Mouse (Mus musculus) adrenal gland, adult (tissue): ENCODE results near the gene Rin2.

Experiments
- DNase-seq, 2 experiments: peaks; one replicate each; pipeline ENCODE4 v3.0.0; 2022 to 2023; ENCODE audit warnings: low spot score in 1 of 2; ENCODE audit not compliant: inconsistent age in 2 of 2

The Rin2 gene

DNA sequence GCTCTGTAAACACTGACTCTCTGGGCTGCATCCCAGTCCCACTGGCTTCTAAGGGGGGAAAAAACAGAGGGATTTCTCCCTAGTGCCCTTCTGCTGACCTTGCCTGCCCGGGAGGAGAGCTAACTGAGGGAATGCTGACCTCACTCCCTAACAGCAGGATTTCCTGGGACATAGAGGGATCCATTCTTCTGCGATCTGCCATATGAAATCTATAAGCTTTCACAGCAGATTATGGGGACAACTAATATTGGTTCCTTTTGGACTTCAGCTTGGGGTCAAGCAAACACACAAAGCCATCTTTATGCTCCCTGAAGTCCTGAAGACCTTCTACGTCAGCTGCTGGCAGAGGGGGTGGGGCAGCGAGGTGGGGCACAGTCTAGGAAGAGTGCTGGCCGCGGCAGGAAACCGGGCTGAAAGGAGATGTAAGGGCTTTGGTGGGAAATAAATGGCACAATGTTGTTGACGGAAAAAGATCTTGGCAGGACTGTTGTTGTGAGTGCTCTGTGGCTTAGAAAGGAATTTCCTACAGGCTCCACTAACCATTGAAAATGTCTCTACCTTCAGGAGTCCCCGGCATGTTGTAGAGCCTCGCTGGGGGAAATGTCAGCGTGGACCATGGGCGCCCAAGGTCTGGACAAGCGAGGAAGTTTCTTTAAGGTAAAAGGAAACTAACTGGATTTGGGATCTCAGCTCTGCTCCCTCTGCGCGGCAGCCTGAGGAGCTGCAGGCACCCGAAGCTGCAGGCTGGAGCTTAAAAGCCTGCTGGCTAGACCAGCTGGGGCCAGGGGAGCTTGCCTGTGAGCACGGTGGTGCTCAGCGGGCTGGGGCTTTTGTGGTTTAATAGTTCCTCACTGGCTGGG, 111.0 kb downstream of the Rin2 start:
- peak; percentile 57 to 80 for DNase-seq

DNA sequence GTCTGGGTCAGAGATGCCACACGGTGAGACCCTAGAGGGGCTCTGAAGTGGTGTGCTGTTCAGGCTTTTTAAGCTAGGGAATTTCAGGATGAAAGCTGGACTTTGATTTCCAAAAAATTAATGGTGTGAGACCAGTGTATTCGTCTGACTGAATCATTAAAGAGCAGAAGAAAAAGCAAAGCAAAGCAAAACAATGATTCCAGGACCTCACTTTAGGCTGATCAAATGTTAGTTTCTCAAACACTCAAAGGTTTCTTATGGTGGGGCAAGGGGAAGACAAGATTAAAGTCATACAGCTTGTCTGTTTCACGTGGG, 111.6 kb downstream of the Rin2 start:
- DNase-seq, result no peak

DNA sequence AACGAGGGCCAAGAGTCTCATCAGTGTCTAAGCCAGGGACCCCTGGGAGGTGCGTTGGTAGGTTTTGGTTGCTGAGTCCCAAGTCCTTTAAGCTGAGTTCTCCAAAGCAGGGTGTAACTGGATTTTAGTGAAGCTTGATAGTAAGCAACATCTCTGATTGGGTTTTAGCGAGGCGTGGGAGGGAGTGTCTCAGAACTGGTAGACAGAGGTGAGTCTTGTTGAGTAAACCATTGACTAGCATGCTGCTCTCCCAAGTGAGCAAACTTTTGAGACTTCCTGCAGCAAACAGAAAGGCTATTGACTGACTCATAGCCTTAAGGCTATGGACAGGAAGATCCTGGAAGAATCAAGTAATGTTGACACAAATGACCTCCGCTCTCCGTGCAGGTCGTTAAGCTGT, 112.5 kb downstream of the Rin2 start:
- DNase-seq, result no peak

DNA sequence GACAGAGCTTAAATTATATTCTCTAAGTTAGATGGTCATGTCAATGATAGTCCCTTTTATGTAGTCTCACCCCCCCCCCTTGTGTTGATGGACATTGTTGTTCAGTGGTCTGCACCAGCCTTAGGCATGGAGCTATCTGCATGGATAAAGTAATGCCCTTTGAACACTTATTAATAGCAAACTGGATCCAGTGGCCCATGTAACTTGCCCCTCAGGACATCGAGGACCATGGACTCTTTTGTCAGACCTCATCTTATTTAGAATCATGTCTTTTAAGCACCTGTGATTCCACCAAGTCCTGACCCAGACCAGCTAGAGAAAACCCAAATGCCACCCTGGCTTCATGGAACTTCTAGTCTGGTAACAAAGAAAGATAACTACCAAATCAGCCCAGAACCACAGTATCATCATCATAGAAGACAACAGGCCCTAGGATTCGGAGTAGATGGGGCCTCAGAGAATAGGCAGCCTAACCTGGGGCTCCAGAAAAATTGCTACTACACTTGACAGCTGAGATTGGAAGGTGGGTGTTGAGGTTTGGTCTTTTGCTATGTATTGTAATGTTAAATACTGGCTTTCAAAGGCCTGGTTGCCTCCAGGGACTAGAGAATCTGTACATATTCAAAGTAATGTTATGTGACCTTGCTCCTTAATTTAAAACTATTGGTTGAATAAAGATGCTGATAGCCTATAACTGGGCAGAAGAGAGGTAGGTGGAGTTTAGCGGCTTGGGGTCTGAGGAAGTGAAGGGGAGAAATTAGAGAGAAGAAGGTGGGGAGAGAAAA, 113.7 kb downstream of the Rin2 start:
- no peak for DNase-seq

DNA sequence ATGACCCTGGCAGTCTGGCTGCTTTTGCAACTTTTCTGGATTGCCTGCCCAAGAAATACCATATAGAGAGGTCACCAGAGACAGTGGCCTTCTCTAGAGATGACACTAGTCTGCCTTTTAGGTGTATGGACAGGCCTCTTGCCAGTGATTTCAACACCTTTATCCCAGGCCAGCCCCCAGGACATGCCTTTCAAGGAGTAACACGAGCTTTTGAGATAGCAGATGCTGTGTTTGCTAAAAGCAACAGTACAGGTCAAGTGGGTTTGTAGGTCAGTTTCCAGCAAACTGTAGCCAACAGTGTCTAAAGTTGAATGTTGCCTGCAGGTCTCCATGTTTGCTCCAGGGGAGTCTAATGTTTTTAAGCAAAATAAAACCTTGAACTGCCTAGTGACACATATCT, 118.7 kb downstream of the Rin2 start:
- DNase-seq, result no peak

DNA sequence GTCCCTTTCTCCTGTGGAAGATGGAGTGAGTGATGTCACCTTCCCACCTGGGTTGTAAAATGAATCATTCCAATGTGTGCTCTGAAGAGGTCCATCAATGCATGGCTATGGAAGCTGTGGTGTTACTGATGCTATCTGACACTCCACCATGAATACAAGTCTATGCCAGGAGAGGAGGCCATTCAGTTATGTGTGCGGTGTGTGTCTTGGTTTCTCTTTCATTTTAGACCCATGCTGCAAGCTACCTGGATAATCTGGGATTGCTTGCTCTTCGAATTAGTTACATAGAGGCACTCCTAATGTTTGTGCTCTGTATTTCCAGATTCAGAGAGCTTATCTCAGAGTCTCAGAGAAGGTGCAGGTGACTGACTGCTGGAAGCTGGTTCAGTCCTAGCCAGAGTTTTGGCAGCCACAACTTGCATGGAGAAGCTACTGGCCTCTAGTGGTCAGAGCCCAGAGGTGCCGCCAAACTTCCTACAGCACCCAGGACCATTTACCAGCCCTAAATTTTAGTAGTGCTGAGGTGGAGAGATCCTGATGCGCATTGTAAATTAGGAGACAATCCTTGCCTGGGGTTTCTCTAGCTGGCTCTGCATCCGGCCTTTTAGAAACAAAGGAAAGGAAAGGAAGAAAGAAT, 119.4 kb downstream of the Rin2 start:
- peak; percentile 48 to 85 for DNase-seq

DNA sequence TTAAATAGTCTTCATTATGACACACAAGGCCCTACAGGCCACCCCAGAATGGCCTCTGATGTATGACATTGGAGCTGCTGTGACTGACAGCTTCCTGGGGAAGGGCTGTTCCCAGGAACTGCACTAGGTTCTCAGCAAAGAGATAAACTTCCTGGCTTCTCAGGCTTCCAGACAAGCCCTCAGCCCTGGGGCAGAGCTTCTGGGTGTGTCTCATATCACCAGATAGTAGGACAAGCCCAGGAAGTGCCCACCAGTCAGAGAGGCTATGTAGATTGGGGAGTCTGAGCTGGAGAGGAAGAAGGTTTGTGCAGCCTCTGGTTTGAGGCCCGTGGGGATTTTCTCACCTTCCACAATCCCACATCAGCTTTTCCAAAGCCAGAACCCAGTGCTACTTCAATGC, 122.8 kb downstream of the Rin2 start:
- DNase-seq, result peak; percentile 33 to 64

DNA sequence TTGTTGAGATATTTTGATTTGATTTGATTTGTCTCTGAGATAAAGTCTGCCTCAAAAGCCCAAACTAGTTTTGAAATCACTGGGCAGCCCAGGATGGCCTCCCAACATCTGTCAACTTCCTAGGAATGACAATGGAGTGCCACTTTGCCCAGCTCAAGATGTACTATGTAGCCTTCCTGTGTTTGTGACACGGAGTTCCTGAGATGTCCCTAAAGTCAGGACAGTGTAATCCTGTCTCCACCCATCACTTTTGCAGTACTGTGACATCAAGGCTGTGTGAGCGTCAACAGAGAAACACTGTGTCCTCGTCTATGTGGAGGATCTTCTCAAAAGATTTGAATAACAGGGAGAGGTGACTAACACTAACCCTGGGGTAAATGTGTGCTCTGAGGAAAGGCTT, 123.9 kb downstream of the Rin2 start:
- peak; percentile 16 to 54 for DNase-seq

DNA sequence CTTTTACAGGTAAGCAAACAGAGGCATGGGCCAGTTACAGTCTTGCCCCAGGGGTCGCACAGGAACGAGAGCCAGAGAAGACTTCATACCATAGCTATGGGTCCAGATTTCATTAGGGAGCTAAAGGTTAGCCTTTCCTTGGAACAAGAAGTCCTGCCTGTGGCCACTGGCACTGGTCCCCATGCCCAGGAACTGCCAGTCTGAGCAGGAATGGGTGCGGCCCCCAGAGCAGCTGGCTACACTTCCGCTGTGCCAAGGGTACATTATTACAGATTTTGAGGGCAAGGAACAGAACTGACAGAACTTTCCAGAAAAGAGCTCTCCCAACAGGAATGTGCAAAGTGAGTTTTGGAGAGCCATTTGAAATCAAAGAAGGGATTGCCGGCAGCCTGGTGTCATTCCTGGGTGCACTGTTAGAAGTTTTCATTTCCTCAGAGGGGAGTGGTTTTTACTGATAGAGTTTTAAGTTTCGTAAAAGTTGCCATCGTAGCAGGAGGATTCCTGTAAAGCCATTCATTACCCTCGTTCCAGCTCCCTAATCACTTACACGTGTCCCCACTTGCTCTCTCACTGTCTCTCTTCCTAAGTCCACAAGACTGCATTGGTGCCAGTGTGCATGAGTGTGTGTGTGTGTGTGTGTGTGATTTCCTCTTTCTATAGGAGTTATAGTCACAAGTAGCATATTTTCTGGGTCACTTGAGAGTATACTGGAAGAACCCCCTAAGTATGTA, 126.5 kb downstream of the Rin2 start:
- DNase-seq, result peak in 1 of 2 experiments; percentile 48

DNA sequence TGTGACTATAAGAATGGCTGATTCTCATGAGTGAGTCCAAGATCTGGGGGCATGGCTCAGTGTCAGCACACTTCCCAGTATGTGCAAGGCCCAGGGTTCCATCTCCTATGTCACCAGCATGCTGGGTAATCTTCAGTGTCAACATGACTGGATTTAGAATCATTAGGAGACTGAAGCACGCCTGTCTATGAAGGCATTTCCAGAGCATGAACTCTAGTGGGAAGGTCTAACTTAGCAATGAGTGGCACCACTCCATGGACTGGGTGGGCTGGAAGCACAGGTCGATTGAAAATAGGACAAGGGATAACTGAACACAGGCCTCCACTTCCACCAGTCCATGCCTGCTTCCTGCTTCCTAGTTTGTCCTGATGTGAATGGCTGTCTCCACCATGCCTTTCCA, 127.6 kb downstream of the Rin2 start:
- no peak for DNase-seq

DNA sequence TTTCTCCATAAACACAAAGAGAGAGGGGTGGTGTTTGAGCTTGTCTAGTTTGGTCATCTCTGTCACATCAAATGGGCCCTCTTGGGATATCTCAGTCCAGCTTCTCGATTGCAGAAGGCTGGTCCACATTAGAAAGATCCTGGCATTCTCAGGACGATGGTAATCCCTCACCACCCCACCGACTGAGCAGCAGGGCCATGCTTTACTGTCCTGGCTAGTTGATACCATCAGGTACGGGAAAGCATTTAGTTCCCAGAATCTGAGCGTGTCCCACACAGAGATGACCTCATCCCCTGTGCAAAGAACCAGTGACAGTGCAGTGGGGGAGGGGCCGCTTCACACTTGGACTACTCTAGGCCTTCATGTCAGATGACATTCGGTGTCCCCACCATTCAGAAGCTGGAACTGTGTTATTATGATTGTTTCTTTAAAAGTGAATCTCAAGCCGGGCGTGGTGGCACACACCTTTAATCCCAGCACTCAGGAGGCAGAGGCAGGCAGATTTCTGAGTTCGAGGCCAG, 128.9 kb downstream of the Rin2 start:
- no peak for DNase-seq

DNA sequence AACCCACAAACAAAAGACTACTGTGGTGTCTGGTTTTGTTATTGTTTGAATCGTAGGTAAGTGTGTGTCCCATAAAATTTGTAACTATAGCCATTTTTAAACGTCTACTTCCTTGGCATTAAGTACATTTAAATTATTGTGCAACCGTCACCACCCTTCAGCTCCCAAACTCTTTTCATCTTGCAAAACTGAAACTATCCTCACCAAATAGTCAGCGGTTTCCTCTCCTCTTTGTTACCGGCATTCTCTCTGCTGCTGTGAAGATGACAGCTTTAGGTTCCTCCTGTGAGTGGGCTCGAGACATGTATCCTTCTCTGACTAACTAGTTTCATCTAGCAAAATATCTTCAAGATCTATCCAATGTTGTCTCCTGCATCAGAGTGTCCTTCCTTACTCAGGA, 129.5 kb downstream of the Rin2 start:
- no peak for DNase-seq

DNA sequence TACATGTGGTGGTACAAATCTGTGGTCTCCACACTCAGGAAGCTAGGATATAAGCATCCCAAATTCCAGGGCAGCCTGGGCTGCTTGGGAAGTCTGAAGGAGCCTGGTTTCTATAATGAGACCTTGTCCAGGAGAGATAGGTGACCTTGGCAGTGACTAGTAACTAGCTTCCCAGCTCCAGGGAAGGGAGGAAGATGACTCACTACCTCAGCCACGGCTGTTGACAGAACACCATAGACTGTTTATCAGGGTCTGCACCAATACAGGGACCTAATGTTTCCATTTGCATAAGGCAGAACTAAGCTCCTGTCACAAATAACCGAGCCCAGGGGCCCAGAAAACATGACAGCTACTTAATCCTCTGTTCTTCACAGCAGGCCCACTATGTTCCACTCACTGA, 132.3 kb downstream of the Rin2 start:
- DNase-seq, result peak in 1 of 2 experiments; percentile 64

DNA sequence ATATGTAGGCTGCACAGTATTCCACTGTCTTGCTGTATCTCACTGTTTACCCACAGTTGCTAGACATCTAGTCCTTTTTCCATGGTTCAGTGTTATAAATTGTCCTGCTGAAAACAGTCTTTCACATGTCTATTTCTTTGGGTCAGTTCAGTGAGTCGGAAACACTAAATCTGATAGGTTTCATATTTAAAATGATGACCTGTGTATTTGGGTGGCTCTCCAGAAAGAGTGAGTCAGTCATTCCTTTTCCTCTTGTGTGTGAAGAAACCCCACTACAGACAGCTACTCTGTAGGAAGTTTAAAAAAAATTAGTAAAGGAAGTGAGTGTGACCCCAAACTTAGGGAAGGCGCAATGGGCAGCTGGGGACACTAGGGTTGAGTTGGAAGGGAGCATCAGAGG, 133.2 kb downstream of the Rin2 start:
- DNase-seq, result no peak

DNA sequence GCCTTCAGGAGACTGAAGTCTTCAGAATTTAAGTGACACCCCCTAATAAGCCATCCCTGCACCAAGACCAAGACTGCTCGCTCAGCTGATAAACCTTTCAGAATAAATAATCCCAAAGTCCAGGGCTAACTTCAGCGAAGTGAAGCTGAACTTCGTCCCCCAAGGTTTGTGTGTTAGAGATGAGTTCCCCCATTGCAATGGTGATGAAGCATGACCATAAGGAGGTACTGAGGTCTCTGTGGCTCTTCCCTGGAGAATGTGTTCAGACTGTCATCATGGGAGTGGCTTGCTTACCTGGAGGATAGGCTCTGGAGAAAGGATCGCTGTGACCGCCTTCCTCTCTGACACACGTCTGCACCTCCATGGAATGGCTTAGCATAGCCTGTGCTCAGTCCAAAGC, 133.7 kb downstream of the Rin2 start:
- DNase-seq, result no peak

DNA sequence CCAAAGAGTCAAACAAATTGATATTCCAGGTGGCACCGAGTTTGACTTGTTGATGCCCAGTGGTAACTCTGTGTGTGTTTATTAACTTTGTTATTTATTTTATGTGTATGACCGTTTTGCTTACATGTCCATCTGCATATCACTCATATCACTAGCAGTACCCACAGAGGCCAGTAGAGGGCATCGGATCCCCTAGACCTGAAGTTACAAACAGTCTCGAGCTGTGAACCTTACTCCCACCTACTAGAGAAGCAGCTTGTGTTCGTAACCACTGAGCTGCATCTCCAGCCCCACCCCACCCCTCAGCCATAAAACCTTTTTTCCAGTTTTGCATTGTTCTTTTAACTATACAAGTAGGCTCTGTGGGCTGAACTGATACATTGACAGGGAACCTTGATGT, 135.7 kb downstream of the Rin2 start:
- DNase-seq, result peak in 1 of 2 experiments; percentile 54

DNA sequence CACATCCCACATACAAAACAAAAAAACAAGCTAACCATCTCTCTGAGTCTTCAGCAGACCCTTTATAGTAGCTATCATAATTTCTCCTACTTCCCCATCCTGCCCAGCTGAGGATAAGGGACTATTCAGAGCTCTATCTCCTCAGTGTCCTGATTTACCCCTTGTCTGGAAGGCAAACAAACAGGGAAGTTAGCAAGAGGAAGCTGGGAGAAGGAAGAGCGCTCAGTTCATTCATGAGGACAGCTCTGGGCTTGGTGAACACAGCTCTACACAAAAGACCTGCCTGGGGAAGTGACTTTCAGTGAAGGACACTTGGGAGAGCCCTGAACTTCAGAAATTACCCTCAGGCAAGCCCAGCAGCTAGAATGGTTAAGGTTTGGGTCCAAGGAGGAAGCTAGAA, 137.8 kb downstream of the Rin2 start:
- no peak for DNase-seq

DNA sequence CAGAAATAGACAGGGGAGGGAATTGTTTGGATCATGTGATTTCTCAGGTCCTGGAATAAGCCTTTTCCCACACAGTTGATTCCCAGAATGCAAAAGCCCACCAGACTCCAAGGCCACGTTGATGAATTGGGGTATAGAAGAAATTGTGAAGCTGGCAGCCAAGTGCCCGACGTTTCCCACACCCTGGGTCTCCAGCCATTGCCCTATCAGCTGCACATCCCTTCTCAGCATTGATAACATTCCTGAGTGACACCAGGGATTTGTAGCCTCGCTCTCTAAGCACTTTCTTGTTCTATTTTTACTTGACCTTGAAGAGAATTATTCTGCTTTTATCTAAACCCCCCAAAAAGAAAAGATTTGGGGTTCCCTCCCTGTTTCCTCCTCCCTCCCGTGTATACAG, 142.2 kb downstream of the Rin2 start:
- DNase-seq, result peak in 1 of 2 experiments; percentile 50

DNA sequence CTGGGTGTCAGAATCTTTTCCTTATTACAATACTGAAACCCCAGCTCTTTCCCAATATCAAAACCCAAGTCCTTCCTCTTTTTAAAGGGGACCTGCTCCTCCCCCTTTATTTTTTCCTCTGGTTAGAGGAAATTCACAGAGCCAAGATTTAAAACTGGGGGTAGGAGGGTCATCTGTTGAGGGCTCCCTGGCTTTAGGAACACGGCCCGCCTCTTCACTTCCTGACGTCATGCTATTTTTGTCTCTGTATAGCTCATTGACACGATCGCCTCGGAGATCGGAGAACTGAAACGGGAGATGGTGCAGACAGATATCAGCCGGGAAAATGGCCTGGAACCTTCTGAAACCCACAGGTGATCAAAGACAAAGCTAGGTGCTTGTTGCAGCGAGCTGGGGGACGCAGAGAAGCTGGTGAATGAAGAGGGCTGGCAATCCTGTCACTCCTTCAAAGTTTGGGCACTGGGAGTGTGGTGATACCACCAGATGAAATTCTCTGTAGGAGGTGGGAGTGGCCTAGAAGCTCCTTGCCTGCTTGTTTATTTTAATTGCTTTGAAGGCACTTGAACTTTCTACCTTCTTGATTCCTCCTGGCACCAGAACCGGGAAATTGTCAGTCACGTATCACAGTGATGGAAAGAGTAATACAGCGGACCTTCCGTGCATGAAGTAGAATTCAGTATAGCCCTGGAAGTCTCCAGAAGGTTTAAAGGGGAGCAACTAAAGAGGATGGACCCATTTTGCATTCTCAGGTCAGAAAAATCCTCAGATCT, 147.2 kb downstream of the Rin2 start:
- peak; percentile 40 to 66 for DNase-seq
